Mouse (Mus musculus) lung, postnatal 0 days (tissue): ENCODE data around the gene Sipa1l3.

Source experiments
- CTCF ChIP-seq: IDR thresholded peaks from 2 replicates; pipeline ENCODE4 v1.5.1; 2016; ENCODE audit warnings: antibody characterized with exemption, mild to moderate bottlenecking
- EP300 ChIP-seq: IDR thresholded peaks from 2 replicates; pipeline ENCODE4 v1.6.1; 2016; ENCODE audit warnings: antibody characterized with exemption, mild to moderate bottlenecking, control low read depth

DNA sequence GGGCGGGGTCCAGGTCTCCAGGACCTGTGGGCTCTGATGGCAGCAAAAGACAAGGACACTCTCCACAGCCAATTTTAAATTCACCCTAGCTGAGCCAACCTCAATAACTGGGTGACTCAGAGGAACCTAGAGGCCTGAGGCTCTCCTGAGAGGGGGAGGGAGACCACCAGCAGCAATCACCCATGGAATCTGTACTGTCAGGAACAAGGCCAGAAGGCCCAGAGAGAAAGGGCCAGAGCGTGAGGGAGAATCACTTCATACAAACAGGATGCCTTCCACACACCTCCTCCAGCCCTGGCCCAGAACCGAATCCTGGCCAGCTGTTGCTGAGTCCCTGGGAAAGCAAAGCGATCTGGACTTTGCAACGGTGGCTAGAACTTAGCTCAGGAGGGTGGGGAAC lies 73.9 kb downstream of the Sipa1l3 start:
- TF ChIP-seq CTCF: no peak
- TF ChIP-seq EP300: no peak
